Mouse (Mus musculus) G1E (cell line): ENCODE measurements at regions not wholly inside any gene's neighbourhood (a gene's known extent, or its start where the extent isn't known, plus 50 kb on each side); places are given as distances from the start of the nearest gene placed in this dataset.
"Not testable (repeated sequence)": the region's sequence is repeated elsewhere in the genome, so short reads cannot be mapped to it uniquely, and the experiment has no call there.

Experiments used
- CTCF ChIP-seq: IDR thresholded peaks from 2 replicates; pipeline ENCODE4 v1.5.1; 2012; ENCODE audit warnings: low read depth, low read length, inconsistent platforms, mixed read lengths
- GATA1 ChIP-seq: IDR thresholded peaks from 2 replicates; pipeline ENCODE4 v1.6.1; 2012; ENCODE audit warnings: borderline replicate concordance, low read length, inconsistent platforms, mixed read lengths
- POLR2AphosphoS5 ChIP-seq: IDR thresholded peaks from 2 replicates; pipeline ENCODE4 v1.6.1; 2012; ENCODE audit warnings: low read depth, low read length, inconsistent platforms; ENCODE audit not compliant: insufficient replicate concordance

GRCm38 (mm10) chr12:45175259-45175658 is 100.8 kb upstream of the Stxbp6 start:
- not testable (repeated sequence) for TF ChIP-seq GATA1, CTCF, POLR2AphosphoS5
